Mouse (Mus musculus): Measurements from ENCODE around the gene Kdm7a.

- TF ChIP-seq MAX (IDR thresholded peaks at IDR 0.05; ENCODE audit: low read depth) (no peak), POLR2A (IDR thresholded peaks at IDR 0.05; ENCODE audit: insufficient read length, low read depth) (no peak), TCF12 (IDR thresholded peaks at IDR 0.05; ENCODE audit: insufficient read depth, poor library complexity, severe bottlenecking) (no peak), CEBPB (IDR thresholded peaks at IDR 0.05; ENCODE audit: insufficient read depth, poor library complexity, severe bottlenecking) (no peak), MYOD1 (IDR thresholded peaks at IDR 0.05; ENCODE audit: control insufficient read depth in 1 of 3, insufficient read length in 2 of 3, low read depth in 2 of 3) (no peak), USF1 (IDR thresholded peaks at IDR 0.05; ENCODE audit: low read depth) (no peak), POLR2AphosphoS2 (IDR thresholded peaks at IDR 0.05; ENCODE audit: insufficient read length, low read depth) (no peak), MYOG (IDR thresholded peaks at IDR 0.05; ENCODE audit: control insufficient read depth in 1 of 3, insufficient read depth in 1 of 3, insufficient read length in 2 of 3, low read depth in 2 of 3) (no peak)
Measured at GRCm38 (mm10) chr6:39164891-39165290, 41.7 kb downstream of the Kdm7a start.

Measured in myocyte (in vitro differentiated cells).